ENCODE assay signal across 9 mouse cellular contexts in the genomic region with DNA sequence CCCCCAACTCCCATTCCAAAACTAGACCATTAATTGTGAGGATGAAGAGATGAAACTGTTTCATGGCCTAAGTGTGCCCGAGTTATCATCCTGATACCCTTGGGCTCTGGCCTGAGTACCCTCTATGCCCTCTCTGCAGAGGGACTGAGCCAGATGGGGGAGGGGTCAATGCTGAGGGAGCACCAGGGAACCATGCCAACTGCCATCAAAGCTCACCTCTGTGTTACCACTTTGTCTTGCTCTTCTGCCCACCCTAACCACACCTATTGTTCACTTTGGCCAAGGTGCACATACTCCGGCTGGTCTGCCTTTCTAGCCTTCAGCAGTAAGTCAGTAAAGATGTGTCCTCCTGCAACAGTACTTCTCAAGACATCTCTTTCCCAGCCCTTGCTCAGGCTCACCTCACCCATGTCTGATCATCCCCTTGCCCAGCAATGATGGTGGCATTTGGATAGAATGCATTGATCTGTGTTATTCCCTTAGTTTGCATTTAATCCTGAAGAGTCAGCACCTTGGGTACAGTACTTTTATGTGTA. TPM values are rescaled to one million over a fixed set of nuclear protein-coding genes. Genes with fewer than 3 reads are reported as not detected.
DNase-seq lines count a peak whose midpoint lies in the region; ATAC-seq and TF ChIP-seq lines count a peak whose summit lies in the region.
"Had no signal": no experiment of that assay in that cellular context is flagged by ENCODE, and none has a peak within 500 bp of the region (broad histone marks: within the 10 kb centered on the region; RNA-seq: fewer than 3 reads in every experiment).

No protein-coding gene starts in this region.

- no peak for DNase-seq in kidney, adult 9 months
- no peak for DNase-seq in intestine, embryonic 14.5 days (ENCODE audit: low spot score)
- DNase-seq in midbrain, postnatal 0 days (ENCODE audit: low spot score), result no peak
- no peak for DNase-seq in gastrocnemius, postnatal 4 days (ENCODE audit: low spot score in 2 of 2)
- DNase-seq in left cerebral cortex, postnatal 36 days (ENCODE audit: low spot score in 2 of 2), result no peak
- no peak for DNase-seq in layer of hippocampus, adult 9-10 months (ENCODE audit: low spot score)

- H3K4me1 ChIP-seq in kidney, embryonic 15.5 days, result peaks cover 86% of the 10 kb centered on the region
- H3K4me1 ChIP-seq in embryonic facial prominence, embryonic 12.5 days, result peaks cover 77% of the 10 kb centered on the region
- H3K4me1 ChIP-seq in intestine, embryonic 14.5 days (replicated peaks; ENCODE audit: control insufficient read depth, insufficient read depth, low read length), result peaks cover 69% of the 10 kb centered on the region
- H3K4me1 ChIP-seq in midbrain, postnatal 0 days (ENCODE audit: insufficient read depth, low read length), result peaks cover 38% of the 10 kb centered on the region

- ATAC-seq in kidney, embryonic 15.5 days (replicated peaks; ENCODE audit: low FRiP score), result no peak
- no peak for ATAC-seq in embryonic facial prominence, embryonic 12.5 days (ENCODE audit: insufficient number of reproducible peaks, insufficient read depth, low FRiP score, low TSS enrichment)
- ATAC-seq in intestine, embryonic 14.5 days (replicated peaks; ENCODE audit: low FRiP score, low TSS enrichment, low read depth), result no peak
- ATAC-seq in midbrain, postnatal 0 days (ENCODE audit: low FRiP score), result no peak

- no peaks in the 10 kb centered on the region for H3K9me3 ChIP-seq in kidney, embryonic 15.5 days (replicated peaks)
- H3K9me3 ChIP-seq in embryonic facial prominence, embryonic 12.5 days, result no peaks in the 10 kb centered on the region
- no peaks in the 10 kb centered on the region for H3K9me3 ChIP-seq in intestine, embryonic 14.5 days (ENCODE audit: control insufficient read depth, low read length)
- no peaks in the 10 kb centered on the region for H3K9me3 ChIP-seq in midbrain, postnatal 0 days (ENCODE audit: low read length)

- H3K36me3 ChIP-seq in kidney, embryonic 15.5 days, result no peaks in the 10 kb centered on the region
- no peaks in the 10 kb centered on the region for H3K36me3 ChIP-seq in embryonic facial prominence, embryonic 12.5 days
- H3K36me3 ChIP-seq in intestine, embryonic 14.5 days (ENCODE audit: control insufficient read depth, insufficient read depth, low read length), result no peaks in the 10 kb centered on the region
- H3K36me3 ChIP-seq in midbrain, postnatal 0 days (ENCODE audit: insufficient read depth, low read length), result no peaks in the 10 kb centered on the region

- no peak overlapping the region for H3K9ac ChIP-seq in kidney, embryonic 15.5 days
- no peak overlapping the region for H3K9ac ChIP-seq in embryonic facial prominence, embryonic 12.5 days
- no peak overlapping the region for H3K9ac ChIP-seq in intestine, embryonic 14.5 days (ENCODE audit: low read length)
- no peak overlapping the region for H3K9ac ChIP-seq in midbrain, postnatal 0 days (replicated peaks; ENCODE audit: low read length, poor library complexity, severe bottlenecking)

- H3K27ac ChIP-seq in kidney, embryonic 15.5 days, result peak overlapping the region; percentile 99
- peak overlapping the region; percentile 95 for H3K27ac ChIP-seq in embryonic facial prominence, embryonic 12.5 days
- H3K27ac ChIP-seq in intestine, embryonic 14.5 days (ENCODE audit: low read depth), result peak overlapping the region; percentile 97; the same call in 1 of the 2 replicates
- peak overlapping the region; percentile 77 for H3K27ac ChIP-seq in midbrain, postnatal 0 days (ENCODE audit: low read depth, low read length)

- WGBS in kidney, embryonic 15.5 days, result 86% methylated on average over 2 of the region's 2 CpGs
- 81% methylated on average over 2 of the region's 2 CpGs for WGBS in embryonic facial prominence, embryonic 12.5 days
- 95% methylated on average over 2 of the region's 2 CpGs for whole genome bisulfite sequencing in intestine, embryonic 14.5 days
- 60% methylated on average over 2 of the region's 2 CpGs for WGBS in midbrain, postnatal 0 days

- no peak for TF ChIP-seq CTCF in midbrain, postnatal 0 days (IDR thresholded peaks at IDR 0.05)

- no peaks in the 10 kb centered on the region for H3K27me3 ChIP-seq in kidney, embryonic 15.5 days
- no peaks in the 10 kb centered on the region for H3K27me3 ChIP-seq in embryonic facial prominence, embryonic 12.5 days
- H3K27me3 ChIP-seq in intestine, embryonic 14.5 days (replicated peaks; ENCODE audit: control insufficient read depth, insufficient read depth, low read length), result no peaks in the 10 kb centered on the region
- no peaks in the 10 kb centered on the region for H3K27me3 ChIP-seq in midbrain, postnatal 0 days (ENCODE audit: insufficient read depth, low read length)
- H3K27me3 ChIP-seq: Patski had no signal

- H3K4me2 ChIP-seq in kidney, embryonic 15.5 days, result no peak overlapping the region
- no peak overlapping the region for H3K4me2 ChIP-seq in embryonic facial prominence, embryonic 12.5 days (replicated peaks)
- no peak overlapping the region for H3K4me2 ChIP-seq in intestine, embryonic 14.5 days (ENCODE audit: low read length)
- H3K4me2 ChIP-seq in midbrain, postnatal 0 days (ENCODE audit: low read depth, low read length, poor library complexity, severe bottlenecking), result no peak overlapping the region

- no peak overlapping the region for H3K4me3 ChIP-seq in kidney, embryonic 15.5 days (replicated peaks)
- H3K4me3 ChIP-seq in embryonic facial prominence, embryonic 12.5 days, result no peak overlapping the region
- no peak overlapping the region for H3K4me3 ChIP-seq in intestine, embryonic 14.5 days (ENCODE audit: low read depth, low read length)
- H3K4me3 ChIP-seq in midbrain, postnatal 0 days (ENCODE audit: low read depth, low read length), result no peak overlapping the region

- intact Hi-C loops in left cerebral cortex, postnatal 36 days (cut with DNase I), result no loop called here

RNA-seq across cellular contexts. Expression of a gene that starts 14.6 kb away (rescaled TPM):
- polyA plus RNA-seq in kidney, embryonic 15.5 days (2015; fragmentation: Nextera tagmentation; extraction: Ambion mirVana), result 31.1 and 32.2 TPM in 2 replicates
- 34.2 and 37.5 TPM in 2 replicates for polyA plus RNA-seq in embryonic facial prominence, embryonic 12.5 days (2016; fragmentation: Nextera tagmentation; extraction: Ambion mirVana)
- polyA plus RNA-seq in intestine, embryonic 14.5 days (2014; fragmentation: Nextera tagmentation; extraction: Ambion mirVana), result 32.6 and 34.6 TPM in 2 replicates
- 12.0 and 19.8 TPM in 2 replicates for total RNA-seq in midbrain, postnatal 0 days (2014; rRNA removed)
- polyA plus RNA-seq in midbrain, postnatal 0 days (2015; fragmentation: Nextera tagmentation; extraction: Ambion mirVana), result 8.9 and 9.9 TPM in 2 replicates
- total RNA-seq in gastrocnemius, postnatal 4 days (2021), result 10 to 100 TPM; 22.4 to 26.7 TPM
- total RNA-seq in left cerebral cortex, postnatal 36 days (2021), result 10 to 100 TPM; 12.4 to 44.2 TPM

RNA-seq across cellular contexts. Expression of a gene that starts 27.3 kb away (rescaled TPM):
- 11.6 and 12.4 TPM in 2 replicates for polyA plus RNA-seq in kidney, embryonic 15.5 days (2015; fragmentation: Nextera tagmentation; extraction: Ambion mirVana)
- polyA plus RNA-seq in embryonic facial prominence, embryonic 12.5 days (2016; fragmentation: Nextera tagmentation; extraction: Ambion mirVana), result 6.2 and 7.2 TPM in 2 replicates
- 8.2 and 10.4 TPM in 2 replicates for polyA plus RNA-seq in intestine, embryonic 14.5 days (2014; fragmentation: Nextera tagmentation; extraction: Ambion mirVana)
- 17.0 and 17.1 TPM in 2 replicates for total RNA-seq in midbrain, postnatal 0 days (2014; rRNA removed)
- 24.8 and 26.3 TPM in 2 replicates for polyA plus RNA-seq in midbrain, postnatal 0 days (2015; fragmentation: Nextera tagmentation; extraction: Ambion mirVana)
- total RNA-seq in gastrocnemius, postnatal 4 days (2021), result 100 to 1,000 TPM; 108 to 184 TPM
- 10 to 100 TPM; 12.7 to 22.2 TPM for total RNA-seq in left cerebral cortex, postnatal 36 days (2021)

RNA-seq across cellular contexts. Expression of a gene that starts 46.7 kb away (rescaled TPM):
- 0.30 and 0.31 TPM in 2 replicates for polyA plus RNA-seq in kidney, embryonic 15.5 days (2015; fragmentation: Nextera tagmentation; extraction: Ambion mirVana)
- polyA plus RNA-seq in embryonic facial prominence, embryonic 12.5 days (2016; fragmentation: Nextera tagmentation; extraction: Ambion mirVana), result not detected in 2 replicates
- not detected in 2 replicates for polyA plus RNA-seq in intestine, embryonic 14.5 days (2014; fragmentation: Nextera tagmentation; extraction: Ambion mirVana)
- total RNA-seq in midbrain, postnatal 0 days (2014; rRNA removed), result 0.24 and 0.99 TPM in 2 replicates
- polyA plus RNA-seq in midbrain, postnatal 0 days (2015; fragmentation: Nextera tagmentation; extraction: Ambion mirVana), result 0.21 and 0.48 TPM in 2 replicates
- under 1 TPM; 0.16 to 0.27 TPM for total RNA-seq in gastrocnemius, postnatal 4 days (2021)
- under 1 TPM; 0.23 to 0.30 TPM for total RNA-seq in left cerebral cortex, postnatal 36 days (2021)
- polyA plus RNA-seq: Patski had no signal
